Mouse (Mus musculus): ENCODE results near the gene Mucl3.

- TF ChIP-seq TAL1 (IDR thresholded peaks at IDR 0.05; ENCODE audit: low read length) (no peak), GATA1 (IDR thresholded peaks at IDR 0.05; ENCODE audit: low read length) (no peak)
Measured at GRCm38 (mm10) chr17:35601736-35602354, 41.6 kb downstream of the Mucl3 start.
